Mouse (Mus musculus) left cerebral cortex, postnatal 14 days (tissue): ENCODE data around the gene Tubb3. TPM values are rescaled to one million over a fixed set of nuclear protein-coding genes. Genes with fewer than 3 reads are reported as not detected.

ENCODE experiments used
- DNase-seq, 2 experiments: peaks; one replicate each; pipeline ENCODE4 v3.0.0; 2021 to 2022; ENCODE audit warnings: low spot score in 2 of 2, mixed read lengths in 1 of 2
- intact Hi-C: fragments of 180-260 bp; cut with DNase I; formaldehyde crosslinking; loops from one replicate; pipeline ENCODE4 v1.15.1; 2025
- total RNA-seq, 2 experiments: library from RNA; stranded (reverse); gene quantifications; 2 replicates each; pipeline ENCODE4 v1.2.3; 2021

Tubb3 gene
- total RNA-seq, 2 experiments from 2014 or later: 691 to 709 TPM

- intact Hi-C loops: no loop called here
- no peak for DNase-seq
Observed at GRCm38 (mm10) chr8:123463651-123464050, 52.4 kb downstream of the Tubb3 start.

GRCm38 (mm10) chr8:123467476-123467875 is 56.3 kb downstream of the Tubb3 start:
- no peak for DNase-seq

More at GRCm38 (mm10) chr8:123467476-123467875, 56.3 kb downstream of the Tubb3 start:
- intact Hi-C loops: no loop called here

Other genes with a start within 250 kb of the Tubb3 start
- not detected for gene Dpep1, start 225.2 kb upstream of the Tubb3 start, total RNA-seq
- 100 to 1,000 TPM in 1 of 2 experiments, 10 to 100 TPM in 1; 99.0 to 108 TPM for gene Chmp1a, start 198.7 kb upstream of the Tubb3 start, total RNA-seq
- 10 to 100 TPM in 1 of 2 experiments, 1 to 10 TPM in 1; 7.1 to 10.2 TPM for gene Spata33, start 198.6 kb upstream of the Tubb3 start, total RNA-seq
- gene Cdk10, start 186.6 kb upstream of the Tubb3 start, total RNA-seq: 10 to 100 TPM; 71.2 to 75.6 TPM
- 100 to 1,000 TPM; 125 to 142 TPM for gene Spata2l, start 175.2 kb upstream of the Tubb3 start, total RNA-seq
- 10 to 100 TPM; 20.4 to 20.9 TPM for gene Zfp276, start 157.2 kb upstream of the Tubb3 start, total RNA-seq
- 10 to 100 TPM; 60.2 to 71.8 TPM for gene Vps9d1, start 157.1 kb upstream of the Tubb3 start, total RNA-seq
- 1 to 10 TPM; 4.1 to 6.5 TPM for gene Fanca, start 92.8 kb upstream of the Tubb3 start, total RNA-seq
- 10 to 100 TPM; 16.3 to 17.1 TPM for gene Spire2, start 78.7 kb upstream of the Tubb3 start, total RNA-seq
- gene Tcf25, start 37.7 kb upstream of the Tubb3 start, total RNA-seq: 100 to 1,000 TPM; 541 to 593 TPM
- gene Mc1r, start 4.3 kb upstream of the Tubb3 start, total RNA-seq: under 1 TPM in 1 of 2 experiments, not detected in 1; 0.09 TPM
- 10 to 100 TPM; 76.1 to 76.7 TPM for gene Def8, start 12.1 kb downstream of the Tubb3 start, total RNA-seq
- gene Afg3l1, start 66.5 kb downstream of the Tubb3 start, total RNA-seq: 10 to 100 TPM; 31.6 to 36.5 TPM
- 10 to 100 TPM; 12.4 to 12.8 TPM for gene Dbndd1, start 104.0 kb downstream of the Tubb3 start, total RNA-seq
- gene Gas8, start 107.4 kb downstream of the Tubb3 start, total RNA-seq: 10 to 100 TPM; 25.7 to 30.7 TPM
- gene Rhou, start 242.5 kb downstream of the Tubb3 start, total RNA-seq: 10 to 100 TPM; 40.6 to 51.9 TPM